Mouse (Mus musculus) left cerebral cortex, adult 9 months (tissue): Measurements from ENCODE around the gene Cd1d1.
"Not testable (repeated sequence)": the region's sequence is repeated elsewhere in the genome, so short reads cannot be mapped to it uniquely, and the experiment has no call there.

ENCODE experiments used
- DNase-seq, 2 experiments: peaks; one replicate each; pipeline ENCODE4 v3.0.0; 2022; ENCODE audit warnings: low spot score in 2 of 2

Gene Cd1d1

GRCm38 (mm10) chr3:86999415-86999740 is at the start of gene Cd1d1:
Gene Cd1d1 (minus strand): TSS chr3:86999441.
- no peak for DNase-seq

GRCm38 (mm10) chr3:87047801-87048200 is 48.6 kb upstream of the Cd1d1 start:
- no peak for DNase-seq

- DNase-seq, result no peak
These were observed 42.5 kb upstream of the Cd1d1 start for GRCm38 (mm10) chr3:87041733-87042132.

- DNase-seq, result no peak
These were observed 39.3 kb upstream of the Cd1d1 start for GRCm38 (mm10) chr3:87038500-87038899.

- DNase-seq, result no peak
These were observed 34.8 kb upstream of the Cd1d1 start for GRCm38 (mm10) chr3:87034061-87034460.

- peak in 1 of 2 experiments; percentile 87 for DNase-seq
These were observed 34.1 kb upstream of the Cd1d1 start for GRCm38 (mm10) chr3:87033357-87033756.

GRCm38 (mm10) chr3:87030855-87031254 is 31.6 kb upstream of the Cd1d1 start:
- DNase-seq, result peak in 1 of 2 experiments; percentile 74

- no peak for DNase-seq
These were observed 18.5 kb upstream of the Cd1d1 start for GRCm38 (mm10) chr3:87017707-87018106.

GRCm38 (mm10) chr3:87017001-87017400 is 17.8 kb upstream of the Cd1d1 start:
- no peak for DNase-seq

- DNase-seq, result no peak
These were observed 16.7 kb upstream of the Cd1d1 start for GRCm38 (mm10) chr3:87015931-87016330.

GRCm38 (mm10) chr3:87012406-87012805 is 13.2 kb upstream of the Cd1d1 start:
- DNase-seq, result not testable (repeated sequence)

GRCm38 (mm10) chr3:87008281-87008680 is 9.0 kb upstream of the Cd1d1 start:
- not testable (repeated sequence) for DNase-seq

- DNase-seq, result no peak
These were observed 1.4 kb upstream of the Cd1d1 start for GRCm38 (mm10) chr3:87000676-87001075.

GRCm38 (mm10) chr3:87000051-87000450 is 810 bp upstream of the Cd1d1 start:
- DNase-seq, result no peak

GRCm38 (mm10) chr3:86998433-86999414 is 517 bp downstream of the Cd1d1 start:
- peak in 1 of 2 experiments; percentile 31 for DNase-seq

- DNase-seq, result no peak
These were observed 3.1 kb downstream of the Cd1d1 start for GRCm38 (mm10) chr3:86996111-86996510.

GRCm38 (mm10) chr3:86995381-86995780 is 3.9 kb downstream of the Cd1d1 start:
- no peak for DNase-seq

GRCm38 (mm10) chr3:86986969-86987368 is 12.3 kb downstream of the Cd1d1 start:
- DNase-seq, result not testable (repeated sequence)

- no peak for DNase-seq
These were observed 12.8 kb downstream of the Cd1d1 start for GRCm38 (mm10) chr3:86986490-86986889.

- DNase-seq, result no peak
These were observed 15.9 kb downstream of the Cd1d1 start for GRCm38 (mm10) chr3:86983382-86983781.

GRCm38 (mm10) chr3:86976546-86976945 is 22.7 kb downstream of the Cd1d1 start:
- DNase-seq, result peak; percentile 26 to 86

- DNase-seq, result no peak
These were observed 24.1 kb downstream of the Cd1d1 start for GRCm38 (mm10) chr3:86975150-86975549.

GRCm38 (mm10) chr3:86962665-86963435 is 36.4 kb downstream of the Cd1d1 start:
- DNase-seq, result no peak
